Mouse (Mus musculus) brain, embryonic 14.5 days (tissue): ENCODE data around the gene Stat4.

Experiments used
- CTCF ChIP-seq: fragments of 200-500 bp; IDR thresholded peaks from 2 replicates; pipeline ENCODE4 v1.5.1; 2012; ENCODE audit warnings: inconsistent platforms, mild to moderate bottlenecking, moderate library complexity, borderline replicate concordance; ENCODE audit not compliant: insufficient read depth, insufficient read length; ENCODE audit errors: extremely low read depth
- POLR2A ChIP-seq: fragments of 200-500 bp; IDR thresholded peaks from 2 replicates; pipeline ENCODE4 v1.6.1; 2012; ENCODE audit warnings: mild to moderate bottlenecking, inconsistent platforms, borderline replicate concordance; ENCODE audit not compliant: poor library complexity, insufficient read depth, insufficient read length, severe bottlenecking; ENCODE audit errors: extremely low read depth

- TF ChIP-seq POLR2A (no peak), CTCF (no peak)
Observed at GRCm38 (mm10) chr1:52057153-52057552, 70.2 kb downstream of the Stat4 start.
